Mouse (Mus musculus) Patski (cell line): ENCODE data around the gene Mmp17. TPM values are rescaled to one million over a fixed set of nuclear protein-coding genes. Genes with fewer than 3 reads are reported as not detected.
"Not testable (repeated sequence)": the region's sequence is repeated elsewhere in the genome, so short reads cannot be mapped to it uniquely, and the experiment has no call there.

ENCODE experiments used
- ATAC-seq: fragments of 100-300 bp; one replicate; pipeline ENCODE4 v1.8.0; 2021
- CTCF ChIA-PET: fragments of 350-600 bp; sonication (Branson Sonifier 250); formaldehyde crosslinking; loops from one replicate; lab custom pipeline; 2022; ENCODE audit warnings: inconsistent platforms; lab: Charles Lee
- POLR2A ChIA-PET: fragments of 350-600 bp; sonication (Branson Sonifier 250); formaldehyde crosslinking; loops from one replicate; lab custom pipeline; 2022; ENCODE audit warnings: antibody characterized with exemption, inconsistent platforms; lab: Charles Lee
- DNase-seq: peaks from one replicate; pipeline ENCODE4 v3.0.0-alpha.2; 2011; ENCODE audit warnings: low read depth, low spot score
- H3K27me3 ChIP-seq: fragments of 371-371 bp; one replicate; pipeline ENCODE4 v1.5.1; 2021
- CTCF ChIP-seq: fragments of 100-300 bp; IDR thresholded peaks from one replicate; pipeline ENCODE4 v1.5.1; 2021
- in situ Hi-C: fragments of 300-500 bp; cut with MboI; formaldehyde crosslinking; loops from 3 replicates; pipeline ENCODE4 v1.11.1; 2018; ENCODE audit warnings: low pct_unique_long_range_greater_than_20kb, mixed read lengths
- polyA plus RNA-seq: library from polyadenylated mRNA; unstranded; gene quantifications from one replicate; pipeline ENCODE4 v1.2.3, GENCODE M21; 2021

Gene Mmp17
- polyA plus RNA-seq, 1 experiment from 2014 or later: 0.81 TPM

GRCm38 (mm10) chr5:129586016-129586415 is 2.0 kb downstream of the Mmp17 start:
- no peak for TF ChIP-seq CTCF
- CTCF ChIA-PET: interaction anchor here (0.6 to 2.3 kb wide), 19 partner anchors 13 to 527 kb away, joined by 3 to 11 read pairs (median 3); no protein-coding TSS in a partner anchor
- no peak for DNase-seq
- POLR2A ChIA-PET: no interaction called here
- peak; percentile 33 for ATAC-seq
- H3K27me3 ChIP-seq: peaks cover 42% of the 10 kb centered on the region
- in situ Hi-C loops: loop anchor here (5.0 to 10.0 kb wide), 4 partner anchors 171 to 524 kb away; no protein-coding TSS in a partner anchor

GRCm38 (mm10) chr5:129586471-129586870 is 2.5 kb downstream of the Mmp17 start:
- DNase-seq: no peak
- ChIA-PET CTCF (interaction anchor here (0.6 to 2.3 kb wide), 19 partner anchors 13 to 527 kb away, joined by 3 to 11 read pairs (median 3); no protein-coding TSS in a partner anchor), POLR2A (no interaction called here)
- TF ChIP-seq CTCF: no peak
- in situ Hi-C loops: loop anchor here (5.0 to 10.0 kb wide), 4 partner anchors 172 to 524 kb away; no protein-coding TSS in a partner anchor
- no peak for ATAC-seq
- H3K27me3 ChIP-seq: peaks cover 46% of the 10 kb centered on the region

GRCm38 (mm10) chr5:129590915-129591314 is 6.9 kb downstream of the Mmp17 start:
- no peak for TF ChIP-seq CTCF
- POLR2A ChIA-PET: no interaction called here

GRCm38 (mm10) chr5:129594116-129595114 is 10.4 kb downstream of the Mmp17 start:
- peak; percentile 55 for ATAC-seq
- POLR2A ChIA-PET: interaction anchor here (0.7 kb wide), 1 partner anchor 42 kb away, joined by 10 read pairs; no protein-coding TSS in a partner anchor

More at GRCm38 (mm10) chr5:129590915-129591314, 6.9 kb downstream of the Mmp17 start:
- in situ Hi-C loops: no loop called here
- ATAC-seq (no peak), DNase-seq (no peak)
- CTCF ChIA-PET: interaction anchor here (1.4 kb wide), 1 partner anchor 528 kb away, joined by 5 read pairs; no protein-coding TSS in a partner anchor
- H3K27me3 ChIP-seq: peaks cover 46% of the 10 kb centered on the region

GRCm38 (mm10) chr5:129602071-129602487 is 18.1 kb downstream of the Mmp17 start:
- in situ Hi-C loops: no loop called here
- CTCF ChIA-PET: interaction anchor here (0.7 to 1.9 kb wide), 6 partner anchors 9 to 424 kb away, joined by 3 to 7 read pairs (median 4); no protein-coding TSS in a partner anchor
- ATAC-seq: peak; percentile 77
- H3K27me3 ChIP-seq: peaks cover 23% of the 10 kb centered on the region
- POLR2A ChIA-PET: no interaction called here
- TF ChIP-seq CTCF: peak; percentile 68
- no peak for DNase-seq

More at GRCm38 (mm10) chr5:129594116-129595114, 10.4 kb downstream of the Mmp17 start:
- peaks cover 26% of the 10 kb centered on the region for H3K27me3 ChIP-seq
- no peak for DNase-seq
- in situ Hi-C loops: no loop called here
- TF ChIP-seq CTCF: no peak
- CTCF ChIA-PET: interaction anchor here (0.7 to 2.3 kb wide), 6 partner anchors 8 to 798 kb away, joined by 3 to 8 read pairs (median 6); no protein-coding TSS in a partner anchor

GRCm38 (mm10) chr5:129607476-129607875 is 23.5 kb downstream of the Mmp17 start:
- POLR2A ChIA-PET: no interaction called here
- CTCF ChIA-PET: interaction anchor here (1.4 kb wide), 1 partner anchor 577 kb away, joined by 3 read pairs; no protein-coding TSS in a partner anchor
- TF ChIP-seq CTCF: no peak
- ATAC-seq (no peak), DNase-seq (no peak)
- in situ Hi-C loops: no loop called here
- H3K27me3 ChIP-seq: peaks cover 26% of the 10 kb centered on the region

GRCm38 (mm10) chr5:129611060-129611459 is 27.1 kb downstream of the Mmp17 start:
- DNase-seq: no peak
- in situ Hi-C loops: loop anchor here (5.0 kb wide), 1 partner anchor 111 kb away; no protein-coding TSS in a partner anchor
- peak; percentile 57 for ATAC-seq
- POLR2A ChIA-PET: interaction anchor here (0.5 kb wide), 1 partner anchor 181 kb away, joined by 3 read pairs; no protein-coding TSS in a partner anchor
- peaks cover 26% of the 10 kb centered on the region for H3K27me3 ChIP-seq
- TF ChIP-seq CTCF: peak; percentile 81
- CTCF ChIA-PET: interaction anchor here (0.7 to 1.5 kb wide), 8 partner anchors 9 to 168 kb away, joined by 3 to 4 read pairs (median 4); partner anchors contain the start of gene Nipsnap2

GRCm38 (mm10) chr5:129620600-129620999 is 36.6 kb downstream of the Mmp17 start:
- TF ChIP-seq CTCF: peak; percentile 79
- CTCF ChIA-PET: interaction anchor here (1.1 to 1.4 kb wide), 2 partner anchors 103 to 107 kb away, joined by 4 to 5 read pairs; no protein-coding TSS in a partner anchor

GRCm38 (mm10) chr5:129621361-129621760 is 37.4 kb downstream of the Mmp17 start:
- CTCF ChIA-PET: interaction anchor here (1.1 to 1.4 kb wide), 2 partner anchors 103 to 106 kb away, joined by 4 to 5 read pairs; no protein-coding TSS in a partner anchor
- in situ Hi-C loops: no loop called here
- no peak for DNase-seq

More at GRCm38 (mm10) chr5:129620600-129620999, 36.6 kb downstream of the Mmp17 start:
- DNase-seq, in situ Hi-C loops, POLR2A ChIA-PET, H3K27me3 ChIP-seq: not testable (repeated sequence)
- ATAC-seq: peak; percentile 48

GRCm38 (mm10) chr5:129626099-129626498 is 42.1 kb downstream of the Mmp17 start:
- TF ChIP-seq CTCF: no peak
- ATAC-seq: no peak
- H3K27me3 ChIP-seq: no peaks in the 10 kb centered on the region
- no peak for DNase-seq
- in situ Hi-C loops: no loop called here
- ChIA-PET POLR2A (no interaction called here), CTCF (interaction anchor here (1.1 kb wide), 1 partner anchor 98 kb away, joined by 3 read pairs; no protein-coding TSS in a partner anchor)

More at GRCm38 (mm10) chr5:129621361-129621760, 37.4 kb downstream of the Mmp17 start:
- TF ChIP-seq CTCF: no peak
- no peak for ATAC-seq
- H3K27me3 ChIP-seq: no peaks in the 10 kb centered on the region
- POLR2A ChIA-PET: no interaction called here

GRCm38 (mm10) chr5:129626586-129626985 is 42.6 kb downstream of the Mmp17 start:
- DNase-seq: not testable (repeated sequence)
- CTCF ChIA-PET: interaction anchor here (1.1 kb wide), 1 partner anchor 98 kb away, joined by 3 read pairs; no protein-coding TSS in a partner anchor

GRCm38 (mm10) chr5:129632270-129633250 is 48.6 kb downstream of the Mmp17 start:
- DNase-seq (peak; percentile 64), ATAC-seq (peak; percentile 76)
- in situ Hi-C loops, H3K27me3 ChIP-seq, CTCF ChIA-PET, POLR2A ChIA-PET: not testable (repeated sequence)

More at GRCm38 (mm10) chr5:129626586-129626985, 42.6 kb downstream of the Mmp17 start:
- POLR2A ChIA-PET, ATAC-seq, H3K27me3 ChIP-seq, in situ Hi-C loops: not testable (repeated sequence)
